Mouse (Mus musculus) midbrain, embryonic 12.5 days (tissue): ENCODE data around the gene Srsf12. TPM values are rescaled to one million over a fixed set of nuclear protein-coding genes. Genes with fewer than 3 reads are reported as not detected.
A peak's percentile ranks its signal among the peaks of the same experiment; 100 is the strongest.

Experiments
- ATAC-seq: fragments of 200-750 bp; cut with Nextera tagmentation; 2 replicates; pipeline ENCODE4 v1.8.0; 2017; ENCODE audit warnings: low read depth, moderate TSS enrichment, moderate library complexity; ENCODE audit not compliant: low FRiP score
- H3K27ac ChIP-seq: fragments of 300-500 bp; sonication (generic); replicated peaks from 2 replicates; pipeline ENCODE4 v1.5.1; 2016; ENCODE audit warnings: mild to moderate bottlenecking
- H3K27me3 ChIP-seq: fragments of 300-500 bp; sonication (generic); 2 replicates; pipeline ENCODE4 v1.6.1; 2016; ENCODE audit warnings: mild to moderate bottlenecking
- H3K36me3 ChIP-seq: fragments of 300-500 bp; sonication (generic); 2 replicates; pipeline ENCODE4 v1.6.1; 2016
- H3K4me1 ChIP-seq: fragments of 300-500 bp; sonication (generic); 2 replicates; pipeline ENCODE4 v1.6.1; 2016
- H3K4me2 ChIP-seq: fragments of 300-500 bp; sonication (generic); replicated peaks from 2 replicates; pipeline ENCODE4 v1.6.1; 2016; ENCODE audit warnings: mild to moderate bottlenecking, moderate library complexity
- H3K4me3 ChIP-seq: fragments of 300-500 bp; sonication (generic); 2 replicates; pipeline ENCODE4 v1.5.1; 2016; ENCODE audit warnings: mild to moderate bottlenecking
- H3K9ac ChIP-seq: fragments of 300-500 bp; sonication (generic); replicated peaks from 2 replicates; pipeline ENCODE4 v1.6.1; 2016; ENCODE audit warnings: mild to moderate bottlenecking, moderate library complexity
- H3K9me3 ChIP-seq: fragments of 300-500 bp; sonication (generic); 2 replicates; pipeline ENCODE4 v1.6.1; 2016; ENCODE audit warnings: mild to moderate bottlenecking
- WGBS: fragments of 180-500 bp; shearing (Covaris S2); methylation state at CpG from one replicate; pipeline ENCODE4 v1.1.7; 2016; 5-methylcytosine and 5-hydroxymethylcytosine counted together
- polyA plus RNA-seq: library from polyadenylated mRNA; unstranded; fragments of >200 nt; fragmentation: Nextera tagmentation; extraction: Ambion mirVana; gene quantifications from 2 replicates; pipeline ENCODE4 v1.2.1, GENCODE M21; 2016

The Srsf12 gene
- 14.3 and 16.9 TPM in 2 replicates for polyA plus RNA-seq

DNA sequence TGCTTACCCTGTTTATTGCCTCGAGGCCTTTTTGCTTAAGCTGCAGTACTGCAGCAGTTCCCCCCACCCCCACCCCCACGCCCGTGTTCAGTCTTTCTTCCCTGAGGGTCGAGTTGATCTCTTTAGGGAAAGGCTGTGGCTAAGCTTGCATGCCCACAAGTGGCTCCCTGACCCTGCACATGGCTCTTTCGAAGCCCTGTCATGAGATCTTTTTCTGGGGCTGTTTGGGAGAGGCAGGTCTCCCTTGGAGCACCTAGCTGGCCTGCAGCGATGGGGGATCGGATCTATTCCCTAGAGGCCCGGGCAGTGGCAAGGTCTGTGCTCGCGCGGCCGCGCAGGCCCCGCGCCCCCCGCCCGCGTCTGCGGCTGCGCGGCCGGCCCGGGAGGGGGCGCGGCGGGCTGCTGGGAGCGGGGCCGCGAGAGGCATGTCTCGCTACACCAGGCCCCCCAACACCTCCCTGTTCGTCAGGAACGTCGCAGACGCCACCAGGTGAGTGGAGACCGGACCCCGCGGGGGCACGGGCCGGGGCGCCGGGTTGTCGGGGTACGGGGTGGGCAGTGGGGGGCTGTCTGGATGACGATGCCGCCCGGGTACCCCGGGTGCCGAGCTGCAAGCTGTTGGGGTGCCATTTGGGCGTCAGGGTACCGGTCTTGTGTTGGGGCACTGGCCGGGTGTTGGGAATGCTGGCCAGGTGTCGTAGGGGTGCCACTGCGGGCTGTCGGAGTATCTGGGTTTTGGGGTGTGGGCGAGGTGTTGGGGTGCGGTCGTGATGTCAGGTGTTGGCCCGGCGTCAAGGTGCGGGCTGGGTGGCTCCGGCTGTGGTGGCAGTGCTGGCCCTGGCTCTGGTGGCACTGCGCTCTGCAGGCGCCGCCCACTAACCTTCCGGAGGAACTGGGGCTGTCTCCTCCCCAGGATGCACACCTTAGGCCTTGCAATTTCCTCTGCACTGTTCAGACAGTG lies at the start of gene Srsf12:
Gene Srsf12 (plus strand): TSS at position 111 of the 961 bp plus-strand sequence.
- Histone ChIP-seq H3K9ac (peak within 1 kb of the TSS; percentile 82), H3K4me1 (peaks cover 10% of the 10 kb centered on the region; the same call in 1 of the 2 replicates), H3K4me3 (peak within 1 kb of the TSS; percentile 68), H3K27ac (peak within 1 kb of the TSS; percentile 49; the same call in 1 of the 2 replicates), H3K27me3 (no peaks in the 10 kb centered on the region), H3K36me3 (no peaks in the 10 kb centered on the region), H3K9me3 (no peaks in the 10 kb centered on the region), H3K4me2 (peak within 1 kb of the TSS; percentile 100)
- ATAC-seq: peak; percentile 80
- 4% methylated on average over 57 of the region's 65 CpGs for WGBS

GRCm38 (mm10) chr4:33183477-33183876 lies 25.3 kb upstream of the Srsf12 start:
- Histone ChIP-seq H3K27me3 (peaks cover 16% of the 10 kb centered on the region; the same call in 1 of the 2 replicates), H3K9me3 (no peaks in the 10 kb centered on the region), H3K9ac (no peak overlapping the region), H3K27ac (no peak overlapping the region), H3K4me3 (no peak overlapping the region), H3K36me3 (no peaks in the 10 kb centered on the region), H3K4me2 (no peak overlapping the region), H3K4me1 (0 out of 2 replicates have a peak, but pooled peaks cover 2% of the 10 kb centered on the region)
- WGBS: 80% methylated on average over 5 of the region's 5 CpGs
- no peak for ATAC-seq

GRCm38 (mm10) chr4:33188164-33188563 lies 20.6 kb upstream of the Srsf12 start:
- Histone ChIP-seq H3K4me3 (peak overlapping the region; percentile 64), H3K4me1 (peaks cover 2% of the 10 kb centered on the region; the same call in 1 of the 2 replicates), H3K27me3 (peaks cover 16% of the 10 kb centered on the region; the same call in 1 of the 2 replicates), H3K27ac (no peak overlapping the region), H3K36me3 (no peaks in the 10 kb centered on the region), H3K9ac (no peak overlapping the region), H3K4me2 (peak overlapping the region; percentile 68), H3K9me3 (no peaks in the 10 kb centered on the region)
- WGBS: 19% methylated on average over 9 of the region's 9 CpGs
- ATAC-seq: no peak

DNA sequence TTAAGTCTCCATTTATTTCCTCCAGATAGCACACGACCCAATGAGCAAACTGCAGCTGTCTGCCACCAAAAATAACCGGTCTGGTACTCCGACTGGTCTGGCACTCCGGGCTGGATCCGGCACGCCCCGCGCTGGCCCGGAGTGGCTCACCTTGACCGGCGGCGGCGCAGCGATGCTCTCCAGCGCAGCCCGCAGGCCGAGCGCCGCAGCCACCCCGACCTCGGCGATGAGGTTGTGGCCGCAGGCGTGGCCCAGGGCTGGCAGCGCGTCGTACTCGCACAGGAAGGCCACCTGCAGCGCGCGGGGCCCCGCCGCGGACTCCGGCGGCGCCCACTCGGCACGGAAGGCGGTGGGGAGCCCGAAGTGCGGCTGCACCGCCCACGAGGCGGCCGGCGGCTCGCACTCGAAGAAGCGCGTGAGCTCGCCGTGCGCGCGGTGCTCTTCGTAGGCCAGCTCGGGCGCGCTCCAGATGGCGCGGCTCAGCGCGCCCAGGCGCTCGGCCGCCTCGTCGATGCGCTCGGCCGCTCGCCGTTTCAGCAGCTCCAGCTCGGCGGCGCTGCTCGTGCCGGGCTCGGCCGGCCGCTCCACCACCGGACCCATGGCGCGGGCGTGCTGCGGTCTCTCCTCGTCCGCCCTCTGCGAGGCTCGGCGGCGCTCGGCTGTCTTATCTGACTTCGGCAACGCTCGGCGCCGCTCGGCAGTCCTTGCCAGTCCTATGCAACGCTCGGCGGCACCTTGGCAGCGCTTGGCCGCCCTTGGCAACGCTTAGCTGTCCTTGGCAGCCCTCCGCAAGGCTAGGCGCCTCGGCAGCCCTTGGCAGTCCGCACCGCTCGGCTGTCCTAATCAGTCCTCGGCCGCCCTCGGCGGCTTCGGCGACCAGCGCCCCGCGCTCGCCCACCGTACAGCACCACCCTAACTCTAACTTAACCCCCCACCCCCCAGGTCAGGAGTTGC lies 19.7 kb upstream of the Srsf12 start:
- Histone ChIP-seq H3K9ac (peak overlapping the region; percentile 62), H3K27me3 (peaks cover 16% of the 10 kb centered on the region; the same call in 1 of the 2 replicates), H3K27ac (peak overlapping the region; percentile 77), H3K9me3 (no peaks in the 10 kb centered on the region), H3K4me3 (peak overlapping the region; percentile 64), H3K4me2 (peak overlapping the region; percentile 68), H3K36me3 (no peaks in the 10 kb centered on the region), H3K4me1 (peaks cover 2% of the 10 kb centered on the region; the same call in 1 of the 2 replicates)
- under 1% methylated on average over 119 of the region's 123 CpGs for WGBS
- ATAC-seq: peak; percentile 91

DNA sequence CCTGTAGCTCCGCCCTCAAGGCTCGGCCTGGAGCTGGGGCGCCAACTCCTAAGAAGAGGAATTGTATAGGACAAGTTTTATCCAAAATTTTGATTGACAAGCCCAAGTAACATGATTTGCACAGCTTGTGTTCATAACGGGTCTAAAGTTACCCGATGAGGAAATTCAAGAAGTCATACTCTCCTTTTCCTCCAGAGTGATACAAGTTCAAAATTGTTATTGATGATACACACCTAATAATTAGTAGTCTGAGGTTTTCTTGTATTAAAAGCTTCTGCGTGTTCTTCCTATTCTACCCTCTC lies 19.1 kb upstream of the Srsf12 start, which contains the start of gene Pm20d2:
Gene Pm20d2 (minus strand): TSS at position 3 of the 302 bp plus-strand sequence.
- Histone ChIP-seq H3K36me3 (no peaks in the 10 kb centered on the region), H3K9me3 (0 out of 2 replicates have a peak, but pooled peaks cover 4% of the 10 kb centered on the region), H3K4me3 (peak within 1 kb of the TSS; percentile 64), H3K4me1 (peaks cover 2% of the 10 kb centered on the region; the same call in 1 of the 2 replicates), H3K27me3 (peaks cover 16% of the 10 kb centered on the region; the same call in 1 of the 2 replicates), H3K4me2 (peak within 1 kb of the TSS; percentile 68), H3K9ac (peak within 1 kb of the TSS; percentile 62), H3K27ac (peak within 1 kb of the TSS; percentile 77)
- ATAC-seq: no peak
- WGBS: 20% methylated on average over 6 of the region's 6 CpGs

DNA sequence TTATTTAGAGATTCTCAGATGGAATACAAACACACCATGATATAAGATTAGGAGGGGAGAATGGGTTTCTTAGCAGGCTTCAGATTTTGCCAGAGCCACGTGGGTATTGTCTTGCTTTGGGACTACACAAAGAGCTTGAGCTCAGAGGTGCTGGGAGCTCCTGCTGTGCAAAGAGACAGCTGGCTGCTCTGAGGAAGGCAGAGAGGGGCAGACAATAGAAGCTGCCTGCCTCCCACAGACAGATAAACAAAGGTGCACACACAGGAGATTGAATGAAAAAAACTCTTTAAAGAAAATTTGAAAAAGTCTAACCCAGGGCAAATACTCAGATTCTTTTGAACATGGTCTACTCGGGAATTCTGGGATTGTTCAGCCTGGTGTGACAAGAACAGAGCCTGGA lies 10.7 kb upstream of the Srsf12 start:
- H3K36me3 ChIP-seq: no peaks in the 10 kb centered on the region
- no peak for ATAC-seq
- H3K4me1 ChIP-seq: no peaks in the 10 kb centered on the region
- 3% methylated on average over 2 of the region's 2 CpGs for WGBS
- no peak overlapping the region for H3K27ac ChIP-seq
- H3K4me3 ChIP-seq: no peak overlapping the region
- no peak overlapping the region for H3K9ac ChIP-seq
- 0 out of 2 replicates have a peak, but pooled peaks cover 5% of the 10 kb centered on the region for H3K9me3 ChIP-seq
- H3K4me2 ChIP-seq: no peak overlapping the region
- H3K27me3 ChIP-seq: no peaks in the 10 kb centered on the region

DNA sequence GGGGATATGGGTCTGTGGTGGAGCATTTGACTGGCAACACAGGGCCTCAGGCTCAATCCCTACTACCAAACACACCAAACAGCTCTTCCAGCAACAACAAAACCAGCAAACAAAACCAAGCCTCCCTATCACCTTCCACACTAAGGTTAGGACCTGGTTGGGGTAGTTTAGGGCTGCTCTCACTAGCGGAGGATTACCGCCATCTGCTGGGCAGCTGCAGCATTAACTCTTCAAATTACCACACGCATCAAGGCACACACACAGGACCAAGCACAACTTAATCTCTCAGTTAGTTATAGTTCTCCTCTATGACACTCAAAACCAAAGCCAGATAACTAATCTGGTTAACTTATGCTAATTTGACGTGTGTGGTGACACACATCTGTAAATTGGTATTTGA lies 4.1 kb upstream of the Srsf12 start:
- ATAC-seq: peak; percentile 19; the same call in 1 of the 2 replicates
- Histone ChIP-seq H3K36me3 (no peaks in the 10 kb centered on the region), H3K9me3 (no peaks in the 10 kb centered on the region), H3K27me3 (no peaks in the 10 kb centered on the region), H3K4me3 (no peak overlapping the region), H3K4me2 (no peak overlapping the region), H3K9ac (no peak overlapping the region), H3K27ac (no peak overlapping the region), H3K4me1 (peaks cover 10% of the 10 kb centered on the region; the same call in 1 of the 2 replicates)
- under 1% methylated on average over 4 of the region's 4 CpGs for WGBS

- no peak overlapping the region for H3K4me3 ChIP-seq
- H3K27ac ChIP-seq: no peak overlapping the region
- no peaks in the 10 kb centered on the region for H3K36me3 ChIP-seq
- peaks cover 10% of the 10 kb centered on the region; the same call in 1 of the 2 replicates for H3K4me1 ChIP-seq
- H3K9ac ChIP-seq: no peak overlapping the region
- H3K4me2 ChIP-seq: no peak overlapping the region
- no peak for ATAC-seq
- no peaks in the 10 kb centered on the region for H3K27me3 ChIP-seq
- WGBS: 74% methylated on average over 2 of the region's 2 CpGs
- H3K9me3 ChIP-seq: no peaks in the 10 kb centered on the region
Measured at GRCm38 (mm10) chr4:33207551-33207950, 1.2 kb upstream of the Srsf12 start.

- no peak for ATAC-seq
- no peak overlapping the region for H3K4me2 ChIP-seq
- H3K4me3 ChIP-seq: no peak overlapping the region
- no peaks in the 10 kb centered on the region for H3K4me1 ChIP-seq
- WGBS: 59% methylated on average over 1 of the region's 1 CpGs
- no peaks in the 10 kb centered on the region for H3K27me3 ChIP-seq
- H3K36me3 ChIP-seq: no peaks in the 10 kb centered on the region
- H3K9me3 ChIP-seq: no peaks in the 10 kb centered on the region
- H3K27ac ChIP-seq: no peak overlapping the region
- H3K9ac ChIP-seq: no peak overlapping the region
Measured at GRCm38 (mm10) chr4:33221847-33222246, 13.1 kb downstream of the Srsf12 start.

DNA sequence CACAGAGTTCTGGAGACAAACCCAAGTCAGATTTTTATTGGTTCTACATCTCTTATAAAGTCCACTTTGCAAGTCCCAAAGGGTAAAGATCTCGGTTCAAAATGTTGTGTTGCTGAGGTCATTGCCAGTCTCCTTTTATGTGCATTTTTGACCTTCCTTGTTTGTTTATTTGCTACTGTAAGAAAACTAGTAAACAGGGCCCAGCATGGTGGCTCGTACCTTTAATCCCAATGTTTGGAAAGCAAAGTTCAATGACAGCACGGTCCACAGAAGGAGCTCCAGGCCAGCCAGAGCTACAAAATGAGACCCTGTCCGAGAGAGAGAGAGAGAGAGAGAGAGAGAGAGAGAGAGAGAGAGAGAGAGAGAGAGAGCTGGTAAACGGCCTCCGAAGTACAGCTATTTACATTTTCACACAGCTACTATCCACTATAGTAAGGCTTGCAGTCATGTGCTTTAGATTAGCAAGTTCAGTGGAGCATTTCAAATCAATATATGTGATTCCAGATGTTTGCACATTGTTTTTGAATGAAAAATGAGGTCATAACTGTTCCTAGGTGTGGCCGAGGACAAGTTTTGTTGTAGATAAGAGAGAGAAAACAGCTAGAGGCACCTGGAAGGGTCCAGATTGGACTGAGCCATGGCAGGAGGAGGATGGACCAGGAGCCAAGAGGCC lies 15.3 kb downstream of the Srsf12 start:
- Histone ChIP-seq H3K27me3 (no peaks in the 10 kb centered on the region), H3K4me2 (no peak overlapping the region), H3K9ac (no peak overlapping the region), H3K9me3 (no peaks in the 10 kb centered on the region), H3K4me1 (no peaks in the 10 kb centered on the region), H3K36me3 (no peaks in the 10 kb centered on the region), H3K4me3 (no peak overlapping the region), H3K27ac (no peak overlapping the region)
- 72% methylated on average over 7 of the region's 7 CpGs for WGBS
- no peak for ATAC-seq

DNA sequence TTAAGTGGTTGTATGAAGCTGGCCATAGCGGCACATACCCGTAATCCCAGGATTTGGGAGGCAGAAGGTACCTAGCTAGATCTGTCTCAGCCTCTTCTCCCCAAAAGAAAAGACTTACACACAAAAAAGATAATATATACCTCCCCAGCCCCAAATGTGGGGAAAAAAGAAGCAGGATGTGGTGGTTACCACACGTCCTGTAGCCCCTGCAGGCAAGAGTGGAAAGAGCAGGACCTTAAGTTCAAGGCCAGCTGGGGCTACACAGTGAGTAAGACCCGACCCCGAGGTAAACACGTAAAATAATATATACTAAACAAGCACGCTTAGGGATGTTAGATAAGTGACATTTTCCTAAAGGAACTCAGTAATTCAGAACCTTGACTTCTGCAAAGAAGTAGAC lies 18.4 kb downstream of the Srsf12 start:
- H3K4me3 ChIP-seq: no peak overlapping the region
- 92% methylated on average over 7 of the region's 7 CpGs for WGBS
- no peak for ATAC-seq
- no peaks in the 10 kb centered on the region for H3K36me3 ChIP-seq
- no peak overlapping the region for H3K27ac ChIP-seq
- no peaks in the 10 kb centered on the region for H3K27me3 ChIP-seq
- no peak overlapping the region for H3K4me2 ChIP-seq
- H3K9me3 ChIP-seq: no peaks in the 10 kb centered on the region
- no peaks in the 10 kb centered on the region for H3K4me1 ChIP-seq
- no peak overlapping the region for H3K9ac ChIP-seq
